Mouse (Mus musculus) hindbrain, embryonic 15.5 days (tissue): ENCODE measurements around the gene Fam204a. TPM values are rescaled to one million over a fixed set of nuclear protein-coding genes. Genes with fewer than 3 reads are reported as not detected.

Experiments used
- ATAC-seq: fragments of 200-750 bp; cut with Nextera tagmentation; 2 replicates; pipeline ENCODE4 v1.8.0; 2017; ENCODE audit warnings: low read depth, moderate number of reproducible peaks, moderate TSS enrichment; ENCODE audit not compliant: low FRiP score
- H3K27ac ChIP-seq: fragments of 300-500 bp; sonication (generic); replicated peaks from 2 replicates; pipeline ENCODE4 v1.5.1; 2015; ENCODE audit warnings: mild to moderate bottlenecking, inconsistent platforms
- H3K27me3 ChIP-seq: fragments of 300-500 bp; sonication (generic); 2 replicates; pipeline ENCODE4 v1.6.1; 2015; ENCODE audit warnings: control low read depth, inconsistent platforms
- H3K36me3 ChIP-seq: fragments of 300-500 bp; sonication (generic); 2 replicates; pipeline ENCODE4 v1.6.1; 2015; ENCODE audit warnings: control low read depth, inconsistent platforms
- H3K4me1 ChIP-seq: fragments of 300-500 bp; sonication (generic); replicated peaks from 2 replicates; pipeline ENCODE4 v1.6.1; 2015; ENCODE audit warnings: control low read depth, inconsistent platforms
- H3K4me2 ChIP-seq: fragments of 300-500 bp; sonication (generic); 2 replicates; pipeline ENCODE4 v1.6.1; 2015; ENCODE audit warnings: moderate library complexity, mild to moderate bottlenecking, inconsistent platforms
- H3K4me3 ChIP-seq: fragments of 300-500 bp; sonication (generic); 2 replicates; pipeline ENCODE4 v1.5.1; 2015; ENCODE audit warnings: mild to moderate bottlenecking, inconsistent platforms
- H3K9ac ChIP-seq: fragments of 300-500 bp; sonication (generic); 2 replicates; pipeline ENCODE4 v1.6.1; 2015; ENCODE audit warnings: inconsistent platforms
- H3K9me3 ChIP-seq: fragments of 300-500 bp; sonication (generic); 2 replicates; pipeline ENCODE4 v1.6.1; 2016; ENCODE audit warnings: control low read depth, inconsistent platforms
- WGBS: fragments of 180-500 bp; shearing (Covaris S2); methylation state at CpG from one replicate; pipeline ENCODE4 v1.1.7; 2015; 5-methylcytosine and 5-hydroxymethylcytosine counted together
- polyA plus RNA-seq: library from polyadenylated mRNA; unstranded; fragments of >200 nt; fragmentation: Nextera tagmentation; extraction: Ambion mirVana; gene quantifications from 2 replicates; pipeline ENCODE4 v1.2.1, GENCODE M21; 2015

The Fam204a gene
- polyA plus RNA-seq, 1 experiment from 2014 or later = 58.3 TPM

GRCm38 (mm10) chr19:60208173-60208572 lies 18.3 kb downstream of the Fam204a start:
- H3K4me3 ChIP-seq = no peak overlapping the region
- H3K4me1 ChIP-seq = 0 out of 2 replicates have a peak, but pooled peaks cover 11% of the 10 kb centered on the region
- 0 out of 2 replicates have a peak, but pooled peaks cover 4% of the 10 kb centered on the region for H3K36me3 ChIP-seq
- H3K4me2 ChIP-seq = no peak overlapping the region
- no peak for ATAC-seq
- no peaks in the 10 kb centered on the region for H3K27me3 ChIP-seq
- H3K9me3 ChIP-seq = no peaks in the 10 kb centered on the region
- H3K27ac ChIP-seq = no peak overlapping the region
- H3K9ac ChIP-seq = no peak overlapping the region

- Histone ChIP-seq H3K27me3 (no peaks in the 10 kb centered on the region), H3K9ac (no peak overlapping the region), H3K4me3 (no peak overlapping the region), H3K9me3 (no peaks in the 10 kb centered on the region), H3K36me3 (no peaks in the 10 kb centered on the region), H3K27ac (no peak overlapping the region), H3K4me1 (0 out of 2 replicates have a peak, but pooled peaks cover 11% of the 10 kb centered on the region), H3K4me2 (no peak overlapping the region)
- ATAC-seq = no peak
- WGBS = 22% methylated on average over 7 of the region's 7 CpGs
Measured at GRCm38 (mm10) chr19:60204176-60204575, 22.3 kb downstream of the Fam204a start.

GRCm38 (mm10) chr19:60200294-60200693 lies 26.2 kb downstream of the Fam204a start:
- Histone ChIP-seq H3K9ac (no peak overlapping the region), H3K27ac (no peak overlapping the region), H3K4me1 (0 out of 2 replicates have a peak, but pooled peaks cover 8% of the 10 kb centered on the region), H3K4me2 (no peak overlapping the region), H3K27me3 (no peaks in the 10 kb centered on the region), H3K36me3 (no peaks in the 10 kb centered on the region), H3K9me3 (no peaks in the 10 kb centered on the region), H3K4me3 (no peak overlapping the region)
- ATAC-seq = no peak
- WGBS = 19% methylated on average over 2 of the region's 2 CpGs

GRCm38 (mm10) chr19:60199152-60199551 lies 27.3 kb downstream of the Fam204a start:
- H3K4me3 ChIP-seq = no peak overlapping the region
- H3K27me3 ChIP-seq = no peaks in the 10 kb centered on the region
- no peak for ATAC-seq
- H3K4me2 ChIP-seq = no peak overlapping the region
- no peaks in the 10 kb centered on the region for H3K9me3 ChIP-seq
- H3K27ac ChIP-seq = no peak overlapping the region
- 0 out of 2 replicates have a peak, but pooled peaks cover 4% of the 10 kb centered on the region for H3K36me3 ChIP-seq
- H3K9ac ChIP-seq = no peak overlapping the region
- H3K4me1 ChIP-seq = 0 out of 2 replicates have a peak, but pooled peaks cover 5% of the 10 kb centered on the region

GRCm38 (mm10) chr19:60192790-60193189 lies 33.7 kb downstream of the Fam204a start:
- WGBS = 94% methylated on average over 4 of the region's 4 CpGs
- H3K9ac ChIP-seq = no peak overlapping the region
- H3K9me3 ChIP-seq = no peaks in the 10 kb centered on the region
- H3K27me3 ChIP-seq = no peaks in the 10 kb centered on the region
- no peaks in the 10 kb centered on the region for H3K4me1 ChIP-seq
- no peak overlapping the region for H3K4me2 ChIP-seq
- no peak overlapping the region for H3K4me3 ChIP-seq
- 0 out of 2 replicates have a peak, but pooled peaks cover 4% of the 10 kb centered on the region for H3K36me3 ChIP-seq
- H3K27ac ChIP-seq = no peak overlapping the region
- ATAC-seq = no peak

GRCm38 (mm10) chr19:60189206-60189605 lies 37.3 kb downstream of the Fam204a start:
- no peak for ATAC-seq
- H3K27ac ChIP-seq = no peak overlapping the region

GRCm38 (mm10) chr19:60182901-60183300 lies 43.6 kb downstream of the Fam204a start:
- Histone ChIP-seq H3K4me1 (no peaks in the 10 kb centered on the region; the same call in 1 of the 2 replicates), H3K4me3 (no peak overlapping the region), H3K27me3 (no peaks in the 10 kb centered on the region), H3K4me2 (no peak overlapping the region), H3K36me3 (peaks cover 3% of the 10 kb centered on the region; the same call in 1 of the 2 replicates), H3K9me3 (no peaks in the 10 kb centered on the region), H3K9ac (no peak overlapping the region), H3K27ac (no peak overlapping the region)
- 89% methylated on average over 1 of the region's 1 CpGs for WGBS
- ATAC-seq = no peak

More at GRCm38 (mm10) chr19:60189206-60189605, 37.3 kb downstream of the Fam204a start:
- Histone ChIP-seq H3K4me3 (no peak overlapping the region), H3K4me1 (no peaks in the 10 kb centered on the region), H3K4me2 (no peak overlapping the region), H3K9me3 (no peaks in the 10 kb centered on the region), H3K9ac (no peak overlapping the region), H3K27me3 (no peaks in the 10 kb centered on the region), H3K36me3 (no peaks in the 10 kb centered on the region)
- WGBS = 12% methylated on average over 2 of the region's 2 CpGs

GRCm38 (mm10) chr19:60182171-60182570 lies 44.3 kb downstream of the Fam204a start:
- Histone ChIP-seq H3K4me3 (no peak overlapping the region), H3K4me2 (no peak overlapping the region), H3K27ac (no peak overlapping the region), H3K27me3 (no peaks in the 10 kb centered on the region), H3K9ac (no peak overlapping the region), H3K9me3 (no peaks in the 10 kb centered on the region), H3K36me3 (peaks cover 3% of the 10 kb centered on the region; the same call in 1 of the 2 replicates), H3K4me1 (no peaks in the 10 kb centered on the region; the same call in 1 of the 2 replicates)
- WGBS = 91% methylated on average over 1 of the region's 1 CpGs
- ATAC-seq = no peak

GRCm38 (mm10) chr19:60178771-60179563 lies 47.5 kb downstream of the Fam204a start:
- Histone ChIP-seq H3K27ac (no peak overlapping the region), H3K36me3 (peaks cover 3% of the 10 kb centered on the region; the same call in 1 of the 2 replicates), H3K9me3 (no peaks in the 10 kb centered on the region), H3K4me1 (no peaks in the 10 kb centered on the region; the same call in 1 of the 2 replicates), H3K27me3 (no peaks in the 10 kb centered on the region), H3K4me3 (no peak overlapping the region), H3K4me2 (no peak overlapping the region), H3K9ac (no peak overlapping the region)
- ATAC-seq = no peak
- WGBS = 71% methylated on average over 8 of the region's 8 CpGs

GRCm38 (mm10) chr19:60165417-60165816 lies 61.1 kb downstream of the Fam204a start:
- H3K27me3 ChIP-seq = no peaks in the 10 kb centered on the region; the same call in 1 of the 2 replicates
- 59% methylated on average over 2 of the region's 2 CpGs for WGBS

GRCm38 (mm10) chr19:60160611-60161274 lies 65.8 kb downstream of the Fam204a start:
- H3K9ac ChIP-seq = no peak overlapping the region
- 11% methylated on average over 20 of the region's 20 CpGs for WGBS
- H3K4me3 ChIP-seq = no peak overlapping the region
- no peak for ATAC-seq
- H3K9me3 ChIP-seq = no peaks in the 10 kb centered on the region
- H3K36me3 ChIP-seq = no peaks in the 10 kb centered on the region
- no peak overlapping the region for H3K27ac ChIP-seq
- no peaks in the 10 kb centered on the region for H3K4me1 ChIP-seq
- 0 out of 2 replicates have a peak overlapping the region, but pooled peaks have one; percentile 24 for H3K4me2 ChIP-seq
- no peaks in the 10 kb centered on the region; the same call in 1 of the 2 replicates for H3K27me3 ChIP-seq

More at GRCm38 (mm10) chr19:60165417-60165816, 61.1 kb downstream of the Fam204a start:
- Histone ChIP-seq H3K36me3 (no peaks in the 10 kb centered on the region), H3K9me3 (no peaks in the 10 kb centered on the region), H3K9ac (no peak overlapping the region), H3K4me2 (no peak overlapping the region), H3K4me1 (no peaks in the 10 kb centered on the region), H3K27ac (no peak overlapping the region), H3K4me3 (no peak overlapping the region)
- no peak for ATAC-seq

- Histone ChIP-seq H3K4me1 (no peaks in the 10 kb centered on the region), H3K9me3 (no peaks in the 10 kb centered on the region), H3K9ac (no peak overlapping the region), H3K4me3 (no peak overlapping the region), H3K4me2 (no peak overlapping the region), H3K36me3 (no peaks in the 10 kb centered on the region), H3K27me3 (no peaks in the 10 kb centered on the region; the same call in 1 of the 2 replicates), H3K27ac (no peak overlapping the region)
- ATAC-seq = no peak
- 20% methylated on average over 6 of the region's 6 CpGs for WGBS
Measured at GRCm38 (mm10) chr19:60159827-60160226, 66.7 kb downstream of the Fam204a start.
